ENCODE assay signal across 18 mouse cellular contexts in the genomic region with DNA sequence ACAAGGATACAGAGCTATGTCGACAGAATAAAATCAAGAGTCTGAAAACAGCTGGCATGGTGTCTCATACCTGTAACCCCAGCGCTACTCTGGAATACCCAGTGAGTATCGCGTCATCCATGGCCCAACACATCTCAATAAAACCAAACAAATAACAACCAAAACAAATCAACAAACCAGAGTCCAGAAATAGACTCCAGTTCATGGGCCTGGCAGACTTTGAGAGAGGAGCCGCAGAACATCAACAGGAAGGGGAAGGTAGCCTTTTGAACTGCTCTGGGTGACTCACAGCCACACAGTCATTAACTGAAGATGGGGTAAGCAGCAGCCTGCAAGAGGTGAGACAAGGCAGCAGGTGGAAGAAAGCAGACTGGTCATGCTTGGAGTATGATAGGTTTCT. TPM values are rescaled to one million over a fixed set of nuclear protein-coding genes. Genes with fewer than 3 reads are reported as not detected.
DNase-seq lines count a peak whose midpoint lies in the region; ATAC-seq and TF ChIP-seq lines count a peak whose summit lies in the region.
"Had no signal": no experiment of that assay in that cellular context is flagged by ENCODE, and none has a peak within 500 bp of the region (broad histone marks: within the 10 kb centered on the region; RNA-seq: fewer than 3 reads in every experiment).

No protein-coding gene starts in this region.

- peak overlapping the region; percentile 94 for H3K27ac ChIP-seq in thymus, adult 2 months (ENCODE audit: control insufficient read depth, insufficient read depth, low read length)
- H3K27ac ChIP-seq: kidney, postnatal 0 days; liver, embryonic 14.5 days; neural tube, embryonic 12.5 days had no signal

- peak; percentile 5 for DNase-seq in gastrocnemius, postnatal 14 days
- no peak for DNase-seq in gastrocnemius, adult 8-10 months (ENCODE audit: low spot score in 2 of 2)
- DNase-seq in large intestine, adult 2 months (ENCODE audit: low read depth, low spot score): peak; percentile 57
- DNase-seq in thymus, adult 2 months: peak; percentile 50
- no peak for DNase-seq in kidney, postnatal 25 days
- DNase-seq in adrenal gland, postnatal 25 days: no peak
- no peak for DNase-seq in layer of hippocampus, adult 8-10 months (ENCODE audit: low spot score in 2 of 2)
- DNase-seq: cerebellum, adult 18-20 months; heart, postnatal 14 days; layer of hippocampus, postnatal 36 days; lung, postnatal 14 days; midbrain, embryonic 14.5 days had no signal

- H3K4me3 ChIP-seq in thymus, adult 2 months (ENCODE audit: control insufficient read depth, insufficient read depth, low read length): no peak overlapping the region
- H3K4me3 ChIP-seq: neural tube, embryonic 12.5 days had no signal

- intact Hi-C loops in gastrocnemius, postnatal 14 days (cut with DNase I; ENCODE audit: low total_unique reads): no loop called here

- TF ChIP-seq CTCF in thymus, adult 2 months (IDR thresholded peaks at IDR 0.05; ENCODE audit: borderline replicate concordance, control insufficient read depth, extremely low read depth, insufficient read depth, low read length, poor library complexity): no peak

- H3K4me1 ChIP-seq in thymus, adult 2 months (replicated peaks; ENCODE audit: control insufficient read depth, insufficient read depth, low read length): peaks cover 22% of the 10 kb centered on the region

- H3K36me3 ChIP-seq in thymus, adult 2 months (ENCODE audit: control insufficient read depth, insufficient read depth, low read length): no peaks in the 10 kb centered on the region
- H3K36me3 ChIP-seq: neural tube, embryonic 12.5 days had no signal

- TF ChIP-seq POLR2A in thymus, adult 2 months (IDR thresholded peaks at IDR 0.05; ENCODE audit: control insufficient read depth, extremely low read depth, insufficient read depth, low read length, poor library complexity): no peak

- ATAC-seq in CD4-positive, CD25-positive, alpha-beta regulatory T cell, adult 4 months: peak; percentile 90
- ATAC-seq: forebrain, embryonic 16.5 days; hindbrain, embryonic 16.5 days had no signal

- no peaks in the 10 kb centered on the region for H3K27me3 ChIP-seq in thymus, adult 2 months (ENCODE audit: control insufficient read depth, insufficient read depth, low read length)
- H3K27me3 ChIP-seq: neural tube, embryonic 12.5 days had no signal

- WGBS in large intestine, adult 2 months: 26% methylated on average over 5 of the region's 5 CpGs
- 52% methylated on average over 5 of the region's 5 CpGs for WGBS in thymus, adult 2 months

RNA-seq across cellular contexts. Expression of gene Scml4, which starts 28.1 kb away (rescaled TPM):
- 1 to 10 TPM; 2.0 to 2.8 TPM for total RNA-seq in gastrocnemius, postnatal 14 days (2021)
- under 1 TPM; 0.27 to 0.54 (median 0.41) TPM for total RNA-seq in gastrocnemius, adult 8-10 months (2022)
- polyA plus RNA-seq in CD4-positive, CD25-positive, alpha-beta regulatory T cell, adult 4 months (2017; shearing (Covaris generic)): 10 to 100 TPM; 56.6 to 87.8 TPM
- polyA plus RNA-seq in large intestine, adult 2 months (2012; rRNA removed): 11.3 and 19.0 TPM in 2 replicates
- 32.9 and 42.5 TPM in 2 replicates for polyA plus RNA-seq in thymus, adult 2 months (2012; rRNA removed)
- total RNA-seq in adrenal gland, postnatal 25 days (2021): 3.9 and 5.0 TPM in 2 replicates
- 1 to 10 TPM; 3.7 to 5.3 (median 4.6) TPM for total RNA-seq in layer of hippocampus, adult 8-10 months (2022)

Comparison
In these comparisons a context has a peak if more than half of its experiments do, and no peak if none do; other contexts are left out.
1. DNase-seq: peak in gastrocnemius, postnatal 14 days (single experiment), large intestine, adult 2 months (single experiment) and thymus, adult 2 months (single experiment); none in gastrocnemius, adult 8-10 months (0 of 2), kidney, postnatal 25 days (0 of 2), adrenal gland, postnatal 25 days (single experiment) and layer of hippocampus, adult 8-10 months (0 of 2).